Mouse (Mus musculus) liver, embryonic 16.5 days (tissue): ENCODE measurements around the gene Rorc. TPM values are rescaled to one million over a fixed set of nuclear protein-coding genes. Genes with fewer than 3 reads are reported as not detected.

Experiments
- ATAC-seq: fragments of 200-750 bp; cut with Nextera tagmentation; 2 replicates; pipeline ENCODE4 v1.8.0; 2017; ENCODE audit warnings: low read depth, mild to moderate bottlenecking, moderate number of reproducible peaks, moderate library complexity
- H3K27ac ChIP-seq: fragments of 300-500 bp; sonication (generic); 2 replicates; pipeline ENCODE4 v1.5.1; 2014; ENCODE audit warnings: mild to moderate bottlenecking, low read length
- H3K27me3 ChIP-seq: fragments of 300-500 bp; sonication (generic); 2 replicates; pipeline ENCODE4 v1.6.1; 2014; ENCODE audit warnings: low read depth, low read length, mixed read lengths; ENCODE audit not compliant: control insufficient read depth, insufficient read depth
- H3K36me3 ChIP-seq: fragments of 300-500 bp; sonication (generic); 2 replicates; pipeline ENCODE4 v1.6.1; 2014; ENCODE audit warnings: mild to moderate bottlenecking; ENCODE audit not compliant: control insufficient read depth, insufficient read depth
- H3K4me1 ChIP-seq: fragments of 300-500 bp; sonication (generic); 2 replicates; pipeline ENCODE4 v1.6.1; 2014; ENCODE audit warnings: low read depth, low read length, mixed read lengths; ENCODE audit not compliant: control insufficient read depth
- H3K4me2 ChIP-seq: fragments of 300-500 bp; sonication (generic); 2 replicates; pipeline ENCODE4 v1.6.1; 2014; ENCODE audit warnings: low read depth, low read length, mixed read lengths
- H3K4me3 ChIP-seq: fragments of 300-500 bp; sonication (generic); 2 replicates; pipeline ENCODE4 v1.5.1; 2014; ENCODE audit warnings: low read depth, mild to moderate bottlenecking, low read length
- H3K9ac ChIP-seq: fragments of 300-500 bp; sonication (generic); 2 replicates; pipeline ENCODE4 v1.6.1; 2014; ENCODE audit warnings: low read depth, low read length
- H3K9me3 ChIP-seq: fragments of 300-500 bp; sonication (generic); replicated peaks from 2 replicates; pipeline ENCODE4 v1.6.1; 2016; ENCODE audit warnings: low read length; ENCODE audit not compliant: control insufficient read depth
- WGBS: fragments of 180-500 bp; shearing (Covaris S2); extraction: QIAGEN DNeasy Blood & Tissue Kit; methylation state at CpG from one replicate; pipeline ENCODE4 v1.1.7; 2014; ENCODE audit not compliant: insufficient replicate concordance; 5-methylcytosine and 5-hydroxymethylcytosine counted together
- polyA plus RNA-seq: library from polyadenylated mRNA; unstranded; fragments of >200 nt; fragmentation: Nextera tagmentation; extraction: Ambion mirVana; gene quantifications from 2 replicates; pipeline ENCODE4 v1.2.1, GENCODE M21; 2015

Gene Rorc
- polyA plus RNA-seq, 1 experiment from 2014 or later: 2.3 TPM

DNA sequence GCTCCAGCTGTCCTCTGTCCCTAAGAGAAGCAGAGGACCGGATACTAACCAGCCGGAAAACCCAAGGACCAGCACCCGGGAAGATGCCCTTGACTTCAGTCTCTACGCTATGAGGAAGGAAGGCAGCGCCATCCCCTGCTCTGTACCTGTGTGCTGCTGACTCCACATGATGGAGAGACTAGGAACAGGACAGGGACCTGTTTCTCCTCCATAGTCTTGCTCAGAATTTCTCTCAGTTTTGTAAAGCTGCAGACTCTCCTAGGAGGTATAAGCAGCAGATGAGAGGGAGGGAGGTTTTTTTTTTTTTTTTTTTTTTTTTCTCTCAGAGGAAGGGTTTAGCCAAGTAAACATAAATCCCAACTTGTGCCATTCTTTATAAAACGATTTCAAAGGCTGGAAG, 25.6 kb downstream of the Rorc start, which contains the start of gene Lingo4:
Lingo4 (plus strand) TSS at position 301 of the 400 bp plus-strand sequence.
- 55% methylated on average over 6 of the region's 6 CpGs for WGBS
- Histone ChIP-seq H3K9ac (no peak within 1 kb of the TSS), H3K9me3 (no peaks in the 10 kb centered on the region), H3K4me3 (no peak within 1 kb of the TSS), H3K36me3 (no peaks in the 10 kb centered on the region), H3K4me2 (0 out of 2 replicates have a peak within 1 kb of the TSS, but pooled peaks have one; percentile 15), H3K27ac (no peak within 1 kb of the TSS), H3K27me3 (peaks cover 38% of the 10 kb centered on the region), H3K4me1 (no peaks in the 10 kb centered on the region)
- ATAC-seq: no peak

DNA sequence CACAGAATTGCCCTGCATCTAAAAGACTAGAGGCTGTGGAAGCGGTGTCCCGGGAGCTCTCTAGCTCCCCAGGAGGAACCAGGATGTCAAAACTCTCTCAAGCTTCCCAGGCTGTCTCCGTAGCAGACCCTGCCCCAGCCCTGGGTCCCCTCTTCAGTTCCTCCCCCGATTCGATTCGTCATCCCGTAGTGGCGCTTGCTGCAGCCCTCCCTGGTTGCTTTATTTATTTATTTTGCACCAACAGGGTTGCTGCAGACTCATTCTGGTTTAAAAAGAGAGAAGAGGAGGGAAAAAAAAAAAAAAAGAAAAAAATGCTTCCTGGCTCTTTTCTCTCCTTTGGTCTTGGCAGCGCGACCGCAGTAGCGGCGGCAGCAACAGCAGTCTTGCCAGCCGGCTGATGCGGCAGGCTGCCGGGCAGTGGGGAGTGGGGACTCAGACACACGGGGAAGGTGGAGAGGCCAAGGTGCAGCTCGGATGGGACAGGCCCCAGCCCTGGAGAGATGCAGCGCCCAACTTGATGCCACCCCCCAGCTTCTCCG, 26.4 kb downstream of the Rorc start:
- no peak for ATAC-seq
- Histone ChIP-seq H3K9ac (no peak overlapping the region), H3K4me2 (0 out of 2 replicates have a peak overlapping the region, but pooled peaks have one; percentile 15), H3K36me3 (no peaks in the 10 kb centered on the region), H3K27me3 (peaks cover 38% of the 10 kb centered on the region), H3K9me3 (no peaks in the 10 kb centered on the region), H3K4me3 (no peak overlapping the region), H3K27ac (no peak overlapping the region), H3K4me1 (no peaks in the 10 kb centered on the region)
- 4% methylated on average over 20 of the region's 20 CpGs for WGBS

DNA sequence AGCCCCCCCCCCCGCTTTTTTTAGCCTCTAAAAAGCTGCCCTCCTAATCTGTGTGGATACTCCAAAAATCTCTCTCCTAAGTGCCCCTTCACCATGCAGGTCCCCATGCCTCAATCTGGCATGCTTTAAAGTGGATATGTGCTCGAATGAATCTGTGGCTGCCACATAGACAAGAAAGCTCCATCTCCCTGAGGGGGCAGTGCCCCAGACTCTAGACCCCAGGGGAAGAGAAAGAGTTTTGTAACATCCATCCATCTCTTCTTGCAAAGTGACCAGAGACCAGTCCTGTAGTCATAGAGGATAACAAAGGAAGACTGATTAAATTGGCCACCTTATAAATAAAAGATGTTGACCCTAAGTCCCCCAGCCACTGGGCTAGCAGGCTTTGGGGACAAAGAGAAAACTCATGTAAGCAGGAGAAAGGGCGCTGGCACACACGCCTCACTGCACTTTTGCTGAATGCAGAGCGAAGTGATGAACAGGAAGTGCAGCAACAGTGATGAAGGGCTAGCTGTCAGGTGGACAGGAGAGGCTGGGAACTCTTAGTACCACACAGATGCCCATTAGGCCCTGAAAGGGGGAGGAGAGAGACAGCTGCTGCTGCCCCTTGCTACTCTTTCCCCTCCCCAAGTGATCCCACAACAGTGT, 27.2 kb downstream of the Rorc start:
- WGBS: 29% methylated on average over 5 of the region's 5 CpGs
- Histone ChIP-seq H3K4me2 (no peak overlapping the region), H3K27ac (no peak overlapping the region), H3K36me3 (no peaks in the 10 kb centered on the region), H3K27me3 (peaks cover 38% of the 10 kb centered on the region), H3K9me3 (no peaks in the 10 kb centered on the region), H3K9ac (no peak overlapping the region), H3K4me3 (no peak overlapping the region), H3K4me1 (no peaks in the 10 kb centered on the region)
- ATAC-seq: no peak

GRCm38 (mm10) chr3:94402451-94402850, 29.9 kb downstream of the Rorc start:
- Histone ChIP-seq H3K4me1 (no peaks in the 10 kb centered on the region), H3K9me3 (no peaks in the 10 kb centered on the region), H3K27me3 (peaks cover 32% of the 10 kb centered on the region), H3K36me3 (no peaks in the 10 kb centered on the region), H3K4me3 (no peak overlapping the region), H3K27ac (no peak overlapping the region), H3K4me2 (no peak overlapping the region), H3K9ac (no peak overlapping the region)
- ATAC-seq: no peak
- 46% methylated on average over 8 of the region's 8 CpGs for WGBS

DNA sequence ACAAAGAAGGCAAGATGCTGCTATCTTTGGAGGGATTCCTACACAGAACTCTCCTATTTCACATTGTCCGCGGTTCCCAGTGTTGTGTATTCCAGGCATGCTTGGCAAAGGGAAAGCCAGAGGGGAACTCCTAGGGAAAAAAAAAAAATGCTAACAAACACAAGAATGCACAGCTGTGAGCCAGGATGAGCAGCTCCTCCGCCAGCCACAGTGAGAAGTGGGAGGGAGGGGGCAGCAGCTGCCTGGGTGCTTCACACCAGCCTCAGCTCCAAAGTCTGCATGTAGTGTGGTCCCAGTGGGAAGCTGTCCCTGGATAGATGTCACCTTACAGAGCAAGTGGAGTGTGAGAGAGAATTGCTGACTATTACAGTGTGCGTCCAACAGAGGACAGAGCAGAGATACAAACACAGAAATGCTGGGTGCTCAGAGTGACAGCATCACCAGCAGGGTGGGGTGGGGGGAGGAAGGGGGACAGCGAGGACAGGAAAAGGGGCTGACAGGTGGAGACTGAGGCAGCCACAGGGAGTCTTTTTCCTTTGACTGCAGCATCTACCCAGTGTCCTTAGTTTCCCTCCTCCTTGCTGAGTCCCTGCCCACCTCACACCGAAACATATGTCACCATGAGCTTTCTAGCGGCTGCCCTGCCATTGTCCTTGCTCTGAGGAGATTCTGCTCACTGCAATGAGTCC, 31.9 kb downstream of the Rorc start:
- H3K4me1 ChIP-seq: no peaks in the 10 kb centered on the region
- H3K27me3 ChIP-seq: peaks cover 17% of the 10 kb centered on the region
- 24% methylated on average over 7 of the region's 7 CpGs for WGBS
- H3K9me3 ChIP-seq: no peaks in the 10 kb centered on the region
- no peaks in the 10 kb centered on the region for H3K36me3 ChIP-seq
- H3K4me3 ChIP-seq: no peak overlapping the region
- ATAC-seq: no peak
- no peak overlapping the region for H3K9ac ChIP-seq
- no peak overlapping the region for H3K27ac ChIP-seq
- no peak overlapping the region for H3K4me2 ChIP-seq

- Histone ChIP-seq H3K27ac (no peak overlapping the region), H3K36me3 (no peaks in the 10 kb centered on the region), H3K9ac (no peak overlapping the region), H3K9me3 (no peaks in the 10 kb centered on the region), H3K4me2 (no peak overlapping the region), H3K4me3 (no peak overlapping the region), H3K27me3 (peaks cover 7% of the 10 kb centered on the region), H3K4me1 (no peaks in the 10 kb centered on the region)
- no peak for ATAC-seq
- WGBS: 49% methylated on average over 4 of the region's 4 CpGs
Observed at GRCm38 (mm10) chr3:94405561-94405960, 33.0 kb downstream of the Rorc start.

- Histone ChIP-seq H3K36me3 (no peaks in the 10 kb centered on the region), H3K4me1 (peaks cover 7% of the 10 kb centered on the region), H3K4me3 (peak overlapping the region; percentile 65), H3K4me2 (peak overlapping the region; percentile 85), H3K27ac (no peak overlapping the region), H3K9ac (peak overlapping the region; percentile 59), H3K9me3 (no peaks in the 10 kb centered on the region), H3K27me3 (no peaks in the 10 kb centered on the region)
- WGBS: 5% methylated on average over 25 of the region's 25 CpGs
- peak; percentile 33 for ATAC-seq
Observed at GRCm38 (mm10) chr3:94412530-94412929, 39.9 kb downstream of the Rorc start.

GRCm38 (mm10) chr3:94413031-94413679, 40.6 kb downstream of the Rorc start, which contains the start of gene Tdrkh:
Gene Tdrkh (plus strand): TSS chr3:94413273.
- H3K9me3 ChIP-seq: no peaks in the 10 kb centered on the region
- peak within 1 kb of the TSS; percentile 65 for H3K4me3 ChIP-seq
- no peaks in the 10 kb centered on the region for H3K36me3 ChIP-seq
- H3K4me1 ChIP-seq: peaks cover 7% of the 10 kb centered on the region
- H3K27me3 ChIP-seq: no peaks in the 10 kb centered on the region
- no peak within 1 kb of the TSS for H3K27ac ChIP-seq
- peak within 1 kb of the TSS; percentile 85 for H3K4me2 ChIP-seq
- H3K9ac ChIP-seq: peak within 1 kb of the TSS; percentile 59
- 8% methylated on average over 52 of the region's 52 CpGs for WGBS
- peak; percentile 98 for ATAC-seq
